Mouse (Mus musculus) MEL-GATA-1-ER (cell line): ENCODE results near the gene Olfr1355.
"Not testable (repeated sequence)": the region's sequence is repeated elsewhere in the genome, so short reads cannot be mapped to it uniquely, and the experiment has no call there.

Source experiments
- DNase-seq: peaks from one replicate; pipeline ENCODE4 v3.0.0-alpha.2; 2012; ENCODE audit warnings: low read depth; ENCODE audit errors: extremely low read depth

Olfr1355 gene

DNA sequence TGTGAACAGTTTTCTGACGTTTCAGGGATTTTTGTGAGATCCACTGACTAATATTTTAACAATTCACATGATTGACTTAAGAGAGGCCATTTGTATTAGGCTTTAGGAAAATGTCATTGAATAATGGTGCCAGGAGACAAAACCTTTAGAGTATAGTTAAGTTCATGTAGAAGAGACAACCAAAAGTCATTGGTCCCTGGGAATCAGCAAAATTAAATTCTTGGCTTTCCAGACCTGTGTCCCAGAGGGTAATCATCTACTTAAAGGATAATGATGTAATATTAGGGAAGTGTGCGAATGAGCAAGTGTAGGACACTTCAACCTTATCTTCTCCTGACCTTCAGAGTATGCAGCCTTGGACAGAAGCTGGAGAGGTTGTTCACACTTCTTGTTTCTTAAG is at the start of gene Olfr1355:
Gene Olfr1355 (plus strand): TSS at position 301 of the 400 bp plus-strand sequence.
- no peak for DNase-seq

DNA sequence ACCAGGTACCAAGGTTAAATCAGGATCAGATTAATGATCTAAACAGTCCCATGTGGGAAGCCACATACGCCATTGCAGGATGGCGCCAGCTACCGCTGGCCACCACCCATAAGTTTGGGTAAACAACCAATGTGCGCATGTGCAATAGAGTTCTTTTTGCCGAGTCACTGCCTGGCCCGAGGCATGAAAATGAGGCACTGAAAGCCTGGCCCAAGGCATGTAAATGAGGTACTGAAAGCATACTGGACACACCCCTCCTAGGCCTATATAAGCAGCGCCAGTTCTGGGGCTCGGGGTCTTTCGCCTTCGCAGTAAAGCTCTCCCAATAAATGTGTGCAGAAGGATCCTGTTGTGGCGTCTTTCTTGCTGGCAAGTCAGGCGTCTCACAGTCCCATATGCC is 34.9 kb upstream of the Olfr1355 start:
- not testable (repeated sequence) for DNase-seq

DNA sequence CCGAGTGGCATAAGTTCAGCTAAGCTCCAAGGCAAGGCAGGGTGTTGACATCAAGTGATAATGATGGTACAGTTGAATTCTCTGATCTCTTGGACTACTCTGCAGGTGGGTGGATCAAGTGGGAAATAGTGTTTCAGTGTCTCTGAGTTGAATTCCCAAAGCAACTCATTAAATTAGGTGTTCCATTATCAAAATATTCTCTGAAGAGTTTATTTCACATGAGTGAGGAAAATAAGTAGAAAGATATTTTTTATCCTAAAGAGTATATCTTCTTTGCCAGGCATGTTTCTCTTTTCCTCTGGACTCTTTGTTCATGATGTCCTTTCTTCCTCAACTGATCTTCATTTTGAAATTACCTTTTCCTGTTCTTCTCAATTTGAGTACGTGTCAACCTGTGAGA is 23.3 kb upstream of the Olfr1355 start, which contains the start of gene Olfr1356:
Gene Olfr1356 (minus strand): TSS at position 101 of the 400 bp plus-strand sequence.
- DNase-seq = no peak

DNA sequence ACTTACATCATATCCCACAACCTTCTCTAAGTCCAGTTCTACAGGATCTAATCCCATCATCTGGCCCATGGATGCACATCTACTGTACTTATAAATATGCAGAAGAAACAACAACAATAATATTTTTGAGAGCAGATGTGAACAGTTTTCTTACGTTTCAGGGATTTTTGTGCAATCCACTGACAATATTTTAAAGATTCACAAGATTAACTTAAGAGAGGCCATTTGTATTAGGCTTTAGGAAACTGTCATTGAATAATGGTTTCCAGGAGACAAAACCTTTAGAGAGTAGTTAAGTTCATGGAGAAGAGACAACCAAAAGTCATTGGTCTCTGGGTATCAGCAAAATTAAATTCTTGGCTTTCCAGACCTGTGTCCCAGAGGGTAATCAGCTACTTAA is 37.5 kb downstream of the Olfr1355 start, which contains the start of gene Olfr1354:
Gene Olfr1354 (plus strand): TSS at position 301 of the 400 bp plus-strand sequence.
- DNase-seq = not testable (repeated sequence)
